Mouse (Mus musculus) spleen, postnatal 14 days (tissue): ENCODE data around the gene Brsk1.

Experiments
- DNase-seq, 2 experiments: peaks; one replicate each; pipeline ENCODE4 v3.0.0; 2021 to 2022; ENCODE audit warnings: low spot score in 2 of 2

The Brsk1 gene

DNA sequence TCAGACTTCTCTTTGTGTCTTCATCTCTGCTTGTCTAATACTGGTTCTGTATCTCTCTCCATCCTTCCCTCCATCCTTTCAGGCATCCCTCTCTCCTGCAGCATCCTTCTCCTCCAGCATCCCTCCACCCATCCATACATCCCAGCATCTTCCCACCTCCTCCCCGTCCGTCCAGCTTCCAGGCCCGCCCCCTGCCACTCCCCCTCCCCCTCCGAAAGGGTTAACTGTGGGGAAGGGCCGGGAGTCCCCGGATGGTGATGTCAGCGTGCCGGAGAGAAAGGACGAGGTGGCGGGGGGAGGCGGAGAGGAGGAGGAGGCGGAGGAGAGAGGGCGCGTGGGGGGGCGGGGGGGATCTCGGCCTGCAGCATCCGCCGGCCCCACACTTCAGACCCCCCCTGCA lies at the start of gene Brsk1:
Brsk1 (plus strand) TSS at position 218 of the 400 bp plus-strand sequence.
- DNase-seq: no peak

GRCm38 (mm10) chr7:4641155-4641554 lies 49.2 kb upstream of the Brsk1 start:
- no peak for DNase-seq

DNA sequence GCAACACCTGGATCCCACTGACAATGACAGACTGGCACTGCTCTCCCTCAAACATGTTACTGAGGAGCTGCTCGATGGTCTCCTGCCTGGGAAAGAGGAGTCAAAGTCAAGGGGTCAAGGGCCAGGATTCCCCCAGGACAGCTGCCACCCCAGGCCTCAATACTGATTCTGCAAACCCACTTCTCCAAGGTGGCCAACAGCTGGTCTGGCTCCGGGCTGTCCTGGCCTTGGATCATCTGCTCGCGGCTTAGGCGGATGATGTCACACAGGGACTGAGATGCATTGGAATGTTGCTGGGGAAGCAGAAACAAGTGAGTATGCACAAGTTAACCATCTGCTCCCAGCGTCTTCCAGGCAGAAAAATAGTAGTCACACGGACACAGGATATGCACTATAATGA lies 48.4 kb upstream of the Brsk1 start:
- DNase-seq: no peak

GRCm38 (mm10) chr7:4643225-4643624 lies 47.2 kb upstream of the Brsk1 start:
- no peak for DNase-seq

GRCm38 (mm10) chr7:4646806-4647205 lies 43.6 kb upstream of the Brsk1 start:
- DNase-seq: no peak

DNA sequence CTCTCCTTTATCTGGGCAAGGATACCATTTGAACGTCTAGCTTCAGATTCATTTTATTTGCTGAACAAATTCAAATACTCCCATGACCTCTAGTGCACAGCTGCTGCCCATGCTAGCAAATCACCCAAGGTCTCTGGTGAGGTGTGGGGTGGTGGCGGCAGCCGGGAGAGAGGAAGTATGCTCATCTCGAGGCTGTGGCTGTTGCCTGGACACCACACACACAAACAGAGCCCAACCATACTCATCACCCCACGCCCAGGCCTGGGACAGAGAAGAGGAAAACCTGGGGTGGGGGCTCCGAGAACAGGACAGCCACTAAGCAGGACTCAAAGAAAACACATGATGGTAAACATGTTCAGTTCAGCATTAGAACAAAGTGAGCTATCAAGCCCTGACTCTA lies 43.1 kb upstream of the Brsk1 start:
- no peak for DNase-seq

GRCm38 (mm10) chr7:4647992-4648391 lies 42.4 kb upstream of the Brsk1 start:
- DNase-seq: no peak

- DNase-seq: no peak
Observed at GRCm38 (mm10) chr7:4651581-4651980, 38.8 kb upstream of the Brsk1 start.

GRCm38 (mm10) chr7:4652726-4653125 lies 37.7 kb upstream of the Brsk1 start:
- DNase-seq: no peak

GRCm38 (mm10) chr7:4653351-4653750 lies 37.1 kb upstream of the Brsk1 start:
- no peak for DNase-seq

DNA sequence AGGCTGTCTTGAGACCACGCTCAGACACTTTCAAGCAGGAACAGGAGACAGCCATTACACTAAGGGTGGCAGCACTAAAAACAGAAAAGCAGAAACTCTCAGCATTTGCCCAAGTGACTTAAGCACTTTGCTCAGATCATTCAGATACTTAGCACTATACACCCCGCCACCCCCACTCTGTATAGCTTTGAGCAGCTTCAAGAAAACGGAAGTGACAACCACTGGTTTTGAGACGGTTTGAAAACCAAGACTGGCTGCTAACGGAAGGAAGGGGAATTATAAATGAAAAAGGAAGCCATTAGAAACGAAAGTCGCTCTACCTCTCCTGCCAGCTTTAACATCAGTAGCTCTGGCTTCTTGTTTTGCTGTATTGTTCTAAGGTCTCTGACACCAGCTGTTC lies 36.6 kb upstream of the Brsk1 start:
- peak in 1 of 2 experiments; percentile 53 for DNase-seq

DNA sequence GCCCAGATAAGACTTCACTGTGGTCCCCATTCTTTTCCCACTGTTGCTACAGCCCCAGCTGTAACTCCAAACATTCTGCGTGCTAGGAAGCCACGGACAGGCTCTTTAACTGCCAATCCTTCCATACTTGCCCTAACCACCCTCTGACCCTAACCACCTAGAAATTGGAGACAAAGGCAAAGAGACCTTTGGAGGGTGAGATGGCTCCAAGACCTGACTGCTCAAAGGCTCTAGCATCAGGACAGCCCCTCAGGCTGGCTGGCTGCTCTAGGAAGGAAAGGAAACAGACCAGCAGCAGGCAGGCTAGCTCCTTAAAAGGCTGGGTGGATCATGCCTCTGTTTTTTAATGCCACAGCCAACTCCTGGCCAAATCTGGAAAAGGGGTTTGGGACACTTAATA lies 36.2 kb upstream of the Brsk1 start:
- no peak for DNase-seq

- DNase-seq: no peak
Observed at GRCm38 (mm10) chr7:4655393-4655792, 35.0 kb upstream of the Brsk1 start.

GRCm38 (mm10) chr7:4655916-4656315 lies 34.5 kb upstream of the Brsk1 start:
- DNase-seq: no peak

- DNase-seq: no peak
Observed at GRCm38 (mm10) chr7:4656818-4657217, 33.6 kb upstream of the Brsk1 start.

DNA sequence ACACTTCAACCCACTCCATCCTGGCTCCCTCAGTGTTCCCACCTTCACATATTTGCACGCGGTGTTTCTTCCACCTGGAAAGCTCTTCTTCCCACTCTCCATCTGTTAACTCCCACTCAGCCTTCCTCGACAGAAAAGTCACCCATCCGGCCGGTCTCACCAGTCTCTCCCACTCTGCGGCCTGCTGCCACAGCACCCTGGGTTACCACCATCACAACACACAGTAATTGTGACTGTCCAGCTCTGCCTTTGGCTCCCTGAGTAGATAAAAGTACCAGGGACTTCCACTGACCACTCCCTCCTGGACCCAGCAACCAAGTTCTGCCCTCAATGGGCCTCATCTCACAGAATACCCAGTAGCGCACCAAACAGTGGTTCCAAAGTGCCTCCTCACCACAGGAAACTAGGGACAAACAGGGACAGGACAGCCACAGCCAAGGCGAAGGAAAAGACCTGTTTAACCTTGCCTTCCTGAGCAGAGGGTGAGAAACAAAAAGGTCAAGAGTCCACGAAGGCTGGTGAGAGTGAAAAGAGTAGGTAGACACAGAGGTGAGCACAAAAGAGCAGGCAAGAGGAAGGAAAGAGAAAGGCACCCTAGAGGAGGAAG lies 32.8 kb upstream of the Brsk1 start:
- no peak for DNase-seq

DNA sequence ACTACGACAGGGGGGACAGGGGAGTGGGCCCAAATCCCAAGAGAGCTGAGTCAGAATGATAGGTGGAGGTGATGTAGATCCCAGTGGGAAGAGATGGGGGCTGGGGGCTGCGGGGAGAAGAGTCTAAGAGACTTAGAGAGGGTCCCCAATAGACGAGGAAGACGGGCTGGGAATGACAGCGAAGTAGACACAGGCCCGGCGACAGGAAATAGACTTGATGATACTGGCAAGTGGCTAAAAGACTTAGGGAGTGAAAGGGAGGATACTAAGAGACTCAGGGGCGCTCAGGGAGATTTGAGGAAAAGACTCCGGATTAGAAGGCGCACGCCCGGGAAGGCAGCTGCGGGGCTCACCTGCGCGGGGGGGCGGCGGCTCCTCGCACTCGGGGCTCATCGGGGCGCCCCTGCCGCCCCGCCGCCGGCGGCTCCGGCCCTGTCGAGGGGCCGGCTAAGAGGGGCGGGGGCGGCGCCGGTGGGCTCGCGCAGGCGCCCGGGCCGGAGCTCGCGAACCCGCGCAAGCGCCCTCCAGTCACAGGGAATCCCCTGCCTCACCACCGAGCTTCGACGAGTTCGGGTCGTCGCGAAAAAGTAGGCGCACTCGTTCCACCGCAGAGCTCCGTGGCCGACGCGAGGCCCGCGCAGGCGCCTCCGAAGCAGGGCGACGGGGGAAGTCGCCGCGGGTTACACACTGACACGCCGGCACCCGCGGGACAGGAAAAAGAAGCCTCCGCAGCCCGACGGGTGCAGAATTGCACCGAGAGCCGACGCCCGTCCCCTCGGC lies 32.1 kb upstream of the Brsk1 start:
- peak in 1 of 2 experiments; percentile 19 for DNase-seq

- DNase-seq: peak; percentile 94 to 95
Observed at GRCm38 (mm10) chr7:4658912-4659551, 31.4 kb upstream of the Brsk1 start, which contains the start of gene Ppp6r1. Ppp6r1 (minus strand) TSS chr7:4659019.

DNA sequence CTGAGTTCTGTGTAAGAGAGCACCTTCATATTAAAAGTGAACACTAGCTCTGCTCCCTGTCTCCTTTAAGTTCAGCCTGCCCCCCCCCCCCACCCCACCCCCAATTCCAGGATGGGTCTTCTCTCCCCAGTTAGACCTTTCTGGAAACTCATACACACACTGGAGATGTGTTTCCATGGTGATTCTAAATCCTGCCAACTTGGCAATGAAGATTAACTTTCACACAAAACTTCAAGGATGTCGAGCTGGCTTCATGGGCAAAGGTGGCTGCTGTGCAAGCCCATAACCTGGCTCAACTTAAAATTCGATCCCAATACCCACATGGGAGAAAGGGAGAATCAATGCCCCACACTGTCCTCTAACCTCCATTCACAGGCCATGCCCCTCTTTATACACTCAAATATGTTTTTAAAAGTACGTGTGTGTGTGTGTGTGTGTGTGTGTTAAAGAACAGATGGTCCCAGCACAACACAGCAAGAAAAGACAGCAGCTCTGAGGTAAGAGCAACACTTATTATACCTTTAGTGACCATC lies 30.4 kb upstream of the Brsk1 start:
- DNase-seq: no peak

DNA sequence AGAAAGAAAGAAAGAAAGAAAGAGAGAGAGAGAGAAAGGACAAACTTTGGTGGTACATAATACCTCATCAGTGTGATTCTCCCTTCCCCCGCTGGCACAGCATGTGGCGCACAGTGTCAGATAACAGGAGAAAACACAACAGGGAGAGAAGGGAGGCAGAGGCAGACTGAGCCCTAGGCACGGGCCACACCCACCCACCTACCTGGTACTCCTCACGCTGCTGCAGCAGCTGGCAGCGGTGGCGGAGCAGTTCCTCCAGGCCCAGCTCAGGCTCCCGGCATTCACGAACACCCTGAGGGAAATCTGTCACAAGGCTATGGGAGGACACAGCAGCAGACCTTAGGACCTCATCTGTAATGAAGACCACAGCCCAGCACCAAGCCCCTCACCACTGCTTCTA lies 27.2 kb upstream of the Brsk1 start:
- no peak for DNase-seq

GRCm38 (mm10) chr7:4663742-4664141 lies 26.7 kb upstream of the Brsk1 start:
- DNase-seq: no peak

- DNase-seq: no peak
Observed at GRCm38 (mm10) chr7:4666871-4667270, 23.5 kb upstream of the Brsk1 start.

- DNase-seq: no peak
Observed at GRCm38 (mm10) chr7:4668506-4668905, 21.9 kb upstream of the Brsk1 start.
